Mouse (Mus musculus) kidney, adult 2 months (tissue): ENCODE results near the gene AU022252. TPM values are rescaled to one million over a fixed set of nuclear protein-coding genes. Genes with fewer than 3 reads are reported as not detected.

Experiments
- DNase-seq: peaks from one replicate; pipeline ENCODE4 v3.0.0; 2021
- H3K27ac ChIP-seq: fragments of 200-500 bp; 2 replicates; pipeline ENCODE4 v1.5.1; 2012; ENCODE audit warnings: low read depth, low read length, control low read depth, inconsistent platforms; ENCODE audit not compliant: insufficient read depth
- H3K27me3 ChIP-seq: fragments of 200-500 bp; replicated peaks from 2 replicates; pipeline ENCODE4 v1.6.1; 2012; ENCODE audit warnings: mild to moderate bottlenecking, moderate library complexity, low read length, inconsistent platforms; ENCODE audit not compliant: control insufficient read depth, insufficient read depth
- H3K36me3 ChIP-seq: fragments of 200-500 bp; 2 replicates; pipeline ENCODE4 v1.6.1; 2012; ENCODE audit warnings: mild to moderate bottlenecking, moderate library complexity, low read length, inconsistent platforms; ENCODE audit not compliant: control insufficient read depth, insufficient read depth
- H3K4me1 ChIP-seq: fragments of 200-500 bp; 2 replicates; pipeline ENCODE4 v1.6.1; 2011; ENCODE audit warnings: low read length; ENCODE audit not compliant: control insufficient read depth, insufficient read depth
- H3K4me3 ChIP-seq: fragments of 200-500 bp; 2 replicates; pipeline ENCODE4 v1.5.1; 2011; ENCODE audit warnings: mild to moderate bottlenecking, low read depth, low read length, control low read depth; ENCODE audit not compliant: insufficient read depth
- CTCF ChIP-seq: fragments of 200-500 bp; conservative IDR thresholded peaks from 2 replicates; pipeline ENCODE4 v1.5.1; 2011; ENCODE audit warnings: low read depth, mild to moderate bottlenecking, control low read depth, low read length, moderate library complexity, mixed read lengths; ENCODE audit not compliant: insufficient read depth, insufficient read length
- POLR2A ChIP-seq: fragments of 200-500 bp; IDR thresholded peaks from one replicate; pipeline ENCODE4 v1.6.1; 2011; ENCODE audit warnings: low read depth, low read length, control low read depth
- WGBS: fragments of 180-500 bp; shearing (Covaris S2); methylation state at CpG from one replicate; pipeline ENCODE4 v1.1.7; 2018; 5-methylcytosine and 5-hydroxymethylcytosine counted together
- polyA plus RNA-seq: library from polyadenylated mRNA; depleted of rRNA; stranded (reverse); fragments of >200 nt; gene quantifications from 2 replicates; pipeline ENCODE4 v1.2.3, GENCODE M21; 2012

Gene AU022252
- polyA plus RNA-seq, 1 experiment = 11.8 TPM

GRCm38 (mm10) chr4:119244468-119245240 lies 12.1 kb upstream of the AU022252 start:
- no peaks in the 10 kb centered on the region for H3K36me3 ChIP-seq
- 81% methylated on average over 22 of the region's 22 CpGs for WGBS
- DNase-seq = no peak
- H3K27ac ChIP-seq = no peak overlapping the region
- no peaks in the 10 kb centered on the region for H3K27me3 ChIP-seq
- TF ChIP-seq CTCF = no peak
- TF ChIP-seq POLR2A = no peak
- no peak overlapping the region for H3K4me3 ChIP-seq
- 0 out of 2 replicates have a peak, but pooled peaks cover 3% of the 10 kb centered on the region for H3K4me1 ChIP-seq

- Histone ChIP-seq H3K4me3 (no peak overlapping the region), H3K36me3 (no peaks in the 10 kb centered on the region), H3K27me3 (no peaks in the 10 kb centered on the region), H3K4me1 (peaks cover 5% of the 10 kb centered on the region; the same call in 1 of the 2 replicates), H3K27ac (no peak overlapping the region)
- peak; percentile 62 for DNase-seq
- no peak for TF ChIP-seq POLR2A
- no peak for TF ChIP-seq CTCF
- WGBS = 70% methylated on average over 12 of the region's 12 CpGs
These were observed 10.1 kb upstream of the AU022252 start for GRCm38 (mm10) chr4:119242571-119242970.

- Histone ChIP-seq H3K27ac (no peak overlapping the region), H3K4me1 (peaks cover 5% of the 10 kb centered on the region; the same call in 1 of the 2 replicates), H3K27me3 (no peaks in the 10 kb centered on the region), H3K4me3 (no peak overlapping the region), H3K36me3 (no peaks in the 10 kb centered on the region)
- TF ChIP-seq POLR2A (no peak), CTCF (peak; percentile 75)
- 84% methylated on average over 14 of the region's 14 CpGs for WGBS
- peak; percentile 43 for DNase-seq
These were observed 9.2 kb upstream of the AU022252 start for GRCm38 (mm10) chr4:119241664-119242063.

GRCm38 (mm10) chr4:119239181-119239682 lies 6.7 kb upstream of the AU022252 start:
- WGBS = 22% methylated on average over 12 of the region's 12 CpGs
- no peak overlapping the region for H3K4me3 ChIP-seq
- peak; percentile 60 for DNase-seq
- H3K4me1 ChIP-seq = peaks cover 3% of the 10 kb centered on the region; the same call in 1 of the 2 replicates
- no peaks in the 10 kb centered on the region for H3K36me3 ChIP-seq
- H3K27ac ChIP-seq = 0 out of 2 replicates have a peak overlapping the region, but pooled peaks have one; percentile 37
- TF ChIP-seq POLR2A (no peak), CTCF (peak; percentile 63)
- H3K27me3 ChIP-seq = no peaks in the 10 kb centered on the region

- peaks cover 3% of the 10 kb centered on the region; the same call in 1 of the 2 replicates for H3K4me1 ChIP-seq
- 61% methylated on average over 3 of the region's 3 CpGs for WGBS
- no peaks in the 10 kb centered on the region for H3K27me3 ChIP-seq
- no peak for TF ChIP-seq POLR2A
- TF ChIP-seq CTCF = no peak
- no peak for DNase-seq
- no peaks in the 10 kb centered on the region for H3K36me3 ChIP-seq
- no peak overlapping the region for H3K4me3 ChIP-seq
- H3K27ac ChIP-seq = no peak overlapping the region
These were observed 6.1 kb upstream of the AU022252 start for GRCm38 (mm10) chr4:119238661-119239060.

GRCm38 (mm10) chr4:119234348-119234747 lies 1.8 kb upstream of the AU022252 start:
- Histone ChIP-seq H3K27me3 (no peaks in the 10 kb centered on the region), H3K27ac (no peak overlapping the region), H3K36me3 (no peaks in the 10 kb centered on the region), H3K4me3 (no peak overlapping the region), H3K4me1 (peaks cover 3% of the 10 kb centered on the region; the same call in 1 of the 2 replicates)
- TF ChIP-seq POLR2A = no peak
- TF ChIP-seq CTCF = no peak
- 80% methylated on average over 3 of the region's 3 CpGs for WGBS
- no peak for DNase-seq

- H3K27me3 ChIP-seq = no peaks in the 10 kb centered on the region
- H3K4me3 ChIP-seq = peak overlapping the region; percentile 90
- WGBS = 1% methylated on average over 36 of the region's 36 CpGs
- DNase-seq = peak; percentile 53
- H3K36me3 ChIP-seq = no peaks in the 10 kb centered on the region
- H3K27ac ChIP-seq = no peak overlapping the region
- TF ChIP-seq POLR2A (no peak), CTCF (0 out of 2 replicates have a peak, but pooled peaks have one; percentile 11)
- H3K4me1 ChIP-seq = no peaks in the 10 kb centered on the region; the same call in 1 of the 2 replicates
These were observed 867 bp upstream of the AU022252 start for GRCm38 (mm10) chr4:119233256-119233901.
